Mouse (Mus musculus) left cerebral cortex, adult 18-20 months (tissue): ENCODE measurements around the gene Galk2. TPM values are rescaled to one million over a fixed set of nuclear protein-coding genes. Genes with fewer than 3 reads are reported as not detected.

Experiments
- DNase-seq, 2 experiments: peaks; one replicate each; pipeline ENCODE4 v3.0.0; 2021 to 2022; ENCODE audit warnings: low spot score in 2 of 2, mixed read lengths in 1 of 2
- total RNA-seq, 2 experiments: library from RNA; stranded (reverse); gene quantifications; 2 replicates each; pipeline ENCODE4 v1.2.3; 2021

Galk2 gene
- total RNA-seq, 2 experiments from 2014 or later, result 28.4 to 29.0 TPM

- DNase-seq, result peak in 1 of 2 experiments; percentile 24
These were observed 82.3 kb downstream of the Galk2 start for GRCm38 (mm10) chr2:125941111-125941785.

- no peak for DNase-seq
These were observed 84.4 kb downstream of the Galk2 start for GRCm38 (mm10) chr2:125943301-125943700.

DNA sequence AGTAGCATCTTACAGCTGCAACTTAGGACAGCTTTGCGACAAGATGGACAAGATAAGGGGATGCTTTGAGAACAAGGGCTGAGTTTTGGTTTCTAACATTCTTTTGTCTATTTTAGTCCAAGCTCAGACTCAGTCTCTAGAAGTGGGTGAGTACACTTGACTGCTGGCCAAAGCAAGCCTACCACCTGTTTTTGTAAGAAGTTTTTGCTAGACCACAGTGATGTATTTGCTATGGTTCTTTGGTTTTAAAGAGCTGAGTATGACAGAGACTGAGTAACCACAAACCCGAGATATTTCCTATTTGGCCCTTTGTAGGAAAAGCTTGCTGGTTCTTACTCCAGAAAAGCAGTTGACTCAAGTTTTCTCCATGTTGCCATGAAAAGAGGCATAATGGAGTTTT, 89.3 kb downstream of the Galk2 start:
- peak in 1 of 2 experiments; percentile 32 for DNase-seq

- no peak for DNase-seq
These were observed 109.9 kb downstream of the Galk2 start for GRCm38 (mm10) chr2:125968811-125969210.

GRCm38 (mm10) chr2:125973207-125973606, 114.3 kb downstream of the Galk2 start:
- no peak for DNase-seq

GRCm38 (mm10) chr2:125975206-125975605, 116.3 kb downstream of the Galk2 start:
- DNase-seq, result no peak

DNA sequence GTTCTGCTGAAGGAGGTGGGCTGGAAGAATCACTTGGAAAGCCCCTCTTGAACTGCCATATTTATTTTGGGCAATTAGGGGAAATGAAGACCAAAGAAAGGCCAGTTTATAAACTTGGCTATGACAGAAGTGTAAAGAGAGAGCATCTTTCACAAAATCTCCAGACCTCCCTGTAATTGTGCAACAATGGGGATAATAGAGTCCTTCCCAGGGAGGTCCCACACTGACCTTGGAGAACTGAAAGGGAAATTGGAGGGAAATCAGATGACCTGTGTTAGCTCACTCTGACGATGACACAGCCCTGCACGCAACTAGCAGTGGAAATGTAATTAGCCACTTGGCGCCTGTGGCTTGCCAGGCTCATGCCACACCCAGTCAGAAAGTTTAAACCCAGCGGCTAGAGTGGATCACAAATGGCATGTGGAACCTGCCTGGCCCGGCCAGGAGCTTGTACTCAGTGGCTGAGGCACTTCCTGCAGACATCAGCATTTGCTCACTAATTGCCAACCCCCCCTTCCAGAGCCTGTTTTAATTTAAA, 117.0 kb downstream of the Galk2 start:
- DNase-seq, result no peak

DNA sequence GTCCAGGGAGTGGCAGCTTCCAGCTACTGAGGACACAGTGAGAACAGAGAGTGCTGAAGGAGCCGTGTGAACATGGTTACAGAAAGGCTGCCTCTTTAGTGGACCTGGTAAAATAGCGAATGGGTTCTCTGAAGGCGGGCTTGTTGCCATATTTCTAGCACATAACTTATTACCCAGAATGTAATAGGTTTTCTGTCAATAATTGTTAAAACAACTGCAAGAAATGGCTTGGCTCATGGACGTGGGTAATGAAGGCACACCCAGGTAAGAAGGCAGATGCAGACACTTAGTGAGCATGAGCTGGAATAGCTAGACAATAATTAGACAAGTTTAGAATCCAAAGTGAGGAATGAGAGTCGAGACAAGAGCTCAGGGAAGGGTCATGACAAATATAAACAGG, 143.4 kb downstream of the Galk2 start:
- no peak for DNase-seq

DNA sequence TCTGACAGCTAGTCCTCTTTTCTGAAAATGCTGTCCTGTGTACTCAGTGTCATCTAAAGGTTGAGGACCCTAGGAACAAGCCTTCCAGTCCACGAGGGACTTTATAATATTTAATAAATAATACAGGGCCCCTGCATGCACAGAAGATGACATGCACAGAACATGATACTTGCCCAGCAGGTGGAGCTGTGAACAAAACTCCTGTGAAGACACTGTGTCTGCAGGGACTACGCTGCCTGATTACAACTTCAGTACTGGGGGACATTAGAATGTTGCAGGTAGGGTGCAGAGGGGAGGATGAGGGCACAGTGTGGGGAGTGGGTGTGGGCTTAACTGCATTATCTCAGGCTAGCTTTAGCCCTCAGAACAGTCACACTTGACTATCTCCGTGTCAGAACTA, 147.2 kb downstream of the Galk2 start:
- peak; percentile 67 to 78 for DNase-seq

DNA sequence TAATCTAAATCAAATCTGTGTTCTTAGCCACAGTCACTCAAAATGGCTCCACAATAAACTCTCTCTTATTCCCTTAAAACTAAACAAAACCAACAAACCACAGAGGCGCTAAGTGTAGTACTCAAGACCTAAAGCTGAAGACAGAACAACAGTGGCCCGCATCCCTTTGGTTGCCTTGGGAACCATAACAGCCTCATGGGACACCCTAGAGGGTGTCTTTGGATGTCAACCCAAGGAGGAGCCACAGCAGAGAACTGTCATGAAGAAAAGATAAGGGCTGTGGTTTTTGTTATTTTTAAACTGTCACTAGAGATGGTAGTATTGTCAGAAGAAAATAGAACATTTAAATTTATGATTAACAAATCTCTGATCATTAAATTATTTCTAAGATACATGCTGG, 147.8 kb downstream of the Galk2 start:
- no peak for DNase-seq

DNA sequence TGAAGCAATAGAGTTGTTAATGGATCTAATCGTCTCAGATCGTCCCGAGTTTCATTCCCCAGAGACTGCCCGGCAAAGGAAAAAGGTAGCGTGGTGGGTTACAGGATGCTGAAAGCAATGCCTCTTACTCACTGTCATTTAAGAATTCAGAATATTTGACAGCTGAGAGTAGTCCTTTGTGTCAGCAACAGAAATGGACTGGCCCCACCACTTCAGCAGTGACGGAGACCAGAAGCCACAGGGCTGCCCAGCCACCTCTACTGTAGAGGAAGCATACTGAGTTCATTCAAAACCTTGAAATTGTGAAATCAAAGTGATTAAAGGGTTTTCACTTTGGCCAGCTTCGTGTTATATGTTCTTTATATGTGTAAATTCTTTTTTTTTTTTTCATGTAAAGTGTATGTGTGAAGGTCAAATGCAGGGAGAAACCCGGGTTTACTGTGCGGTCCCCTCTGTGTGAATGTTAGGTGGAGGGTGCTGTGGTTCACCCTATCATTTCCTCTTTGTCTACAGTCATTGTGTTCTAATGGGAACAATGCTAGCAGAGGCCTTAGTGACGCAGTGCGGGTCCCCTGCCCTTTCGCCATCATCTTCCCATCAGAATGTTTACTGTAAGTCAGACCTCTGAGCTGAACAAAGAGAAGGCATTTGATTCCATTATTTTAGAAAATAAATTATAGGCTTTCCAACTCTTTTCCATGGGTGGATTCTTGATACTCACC, 156.2 kb downstream of the Galk2 start:
- no peak for DNase-seq

DNA sequence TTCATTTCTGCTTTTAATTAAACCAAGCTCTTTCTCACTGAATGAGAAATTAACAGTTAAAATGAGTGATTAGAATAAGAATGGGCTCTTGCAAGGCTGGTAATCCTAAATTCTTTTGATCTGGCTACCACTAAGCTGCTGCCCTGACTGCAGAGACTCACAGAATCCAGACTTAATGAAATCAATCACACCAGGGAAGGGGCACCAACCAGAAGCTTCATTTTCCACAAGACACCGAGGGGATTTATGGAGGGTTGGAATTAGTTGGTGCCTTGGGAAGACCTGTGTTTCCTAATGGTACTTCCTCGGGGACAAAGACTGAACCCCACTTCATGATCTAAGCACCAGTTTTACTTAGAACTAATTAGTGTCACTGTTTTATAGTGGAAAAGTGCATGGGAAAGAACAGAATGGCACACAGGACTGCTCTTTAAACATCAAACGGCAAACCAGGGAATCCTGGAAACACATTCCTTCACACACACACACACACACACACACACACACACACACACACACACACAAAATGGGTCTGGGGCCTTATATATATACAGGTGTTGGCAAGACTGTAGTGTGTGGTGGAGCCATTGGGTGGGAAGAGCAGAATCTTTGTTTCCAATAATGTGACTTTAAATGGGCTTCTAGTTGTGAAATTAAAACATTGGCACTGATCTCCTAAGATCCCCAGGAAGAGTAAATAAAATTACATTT, 157.0 kb downstream of the Galk2 start:
- DNase-seq, result no peak

- DNase-seq, result no peak
These were observed 172.4 kb downstream of the Galk2 start for GRCm38 (mm10) chr2:126031186-126031900.

- peak in 1 of 2 experiments; percentile 3 for DNase-seq
These were observed 174.4 kb downstream of the Galk2 start for GRCm38 (mm10) chr2:126033114-126033972.

Other genes with a start within 250 kb of the Galk2 start
- 1 to 10 TPM; 2.6 TPM for gene Cep152, start 234.0 kb upstream of the Galk2 start, total RNA-seq
- 100 to 1,000 TPM; 229 to 233 TPM for gene Eid1, start 186.0 kb upstream of the Galk2 start, total RNA-seq
- 1 to 10 TPM; 5.1 to 5.2 TPM for gene Shc4, start 135.0 kb upstream of the Galk2 start, total RNA-seq
- gene Secisbp2l, start 76.2 kb upstream of the Galk2 start, total RNA-seq, result 10 to 100 TPM; 90.8 to 92.5 TPM
- gene Cops2, start within 50 bp of the Galk2 start, total RNA-seq, result 100 to 1,000 TPM; 102 TPM
- gene Fgf7, start 175.5 kb downstream of the Galk2 start, total RNA-seq, result under 1 TPM; 0.60 to 0.70 TPM